Mouse (Mus musculus): ENCODE measurements around the gene Hsh2d. TPM values are rescaled to one million over a fixed set of nuclear protein-coding genes. Genes with fewer than 3 reads are reported as not detected.

The Hsh2d gene
- polyA plus RNA-seq (2015; fragmentation: Nextera tagmentation; extraction: Ambion mirVana), result 0.70 TPM in 1 of 2 replicates, not detected in the other

- H3K27ac ChIP-seq (replicated peaks), result no peak within 1 kb of the TSS
- no peaks in the 10 kb centered on the region for H3K4me1 ChIP-seq
- H3K4me2 ChIP-seq, result no peak within 1 kb of the TSS
- ATAC-seq (ENCODE audit: low FRiP score), result no peak
- no peaks in the 10 kb centered on the region for H3K36me3 ChIP-seq
- 72% methylated on average over 12 of the region's 12 CpGs for WGBS
- H3K9ac ChIP-seq (replicated peaks), result no peak within 1 kb of the TSS
- no peak within 1 kb of the TSS for H3K4me3 ChIP-seq (replicated peaks)
- no peaks in the 10 kb centered on the region for H3K9me3 ChIP-seq (replicated peaks)
- H3K27me3 ChIP-seq (replicated peaks), result no peaks in the 10 kb centered on the region
Observed at GRCm38 (mm10) chr8:72189417-72190214, at the start of gene Hsh2d. TSS of gene Hsh2d (plus strand) at chr8:72189638.

GRCm38 (mm10) chr8:72143256-72143824, 46.1 kb upstream of the Hsh2d start:
- H3K4me3 ChIP-seq (replicated peaks), result no peak overlapping the region
- no peak for ATAC-seq (ENCODE audit: low FRiP score)
- no peaks in the 10 kb centered on the region for H3K27me3 ChIP-seq (replicated peaks)
- H3K9me3 ChIP-seq (replicated peaks), result no peaks in the 10 kb centered on the region
- no peak overlapping the region for H3K4me2 ChIP-seq
- peaks cover 91% of the 10 kb centered on the region for H3K36me3 ChIP-seq
- H3K27ac ChIP-seq (replicated peaks), result no peak overlapping the region
- 93% methylated on average over 13 of the region's 13 CpGs for WGBS
- no peak overlapping the region for H3K9ac ChIP-seq (replicated peaks)
- no peaks in the 10 kb centered on the region for H3K4me1 ChIP-seq

- no peaks in the 10 kb centered on the region for H3K4me1 ChIP-seq
- no peak overlapping the region for H3K9ac ChIP-seq (replicated peaks)
- H3K27ac ChIP-seq (replicated peaks), result no peak overlapping the region
- no peak overlapping the region for H3K4me2 ChIP-seq
- no peaks in the 10 kb centered on the region for H3K9me3 ChIP-seq (replicated peaks)
- 94% methylated on average over 5 of the region's 5 CpGs for WGBS
- peaks cover 88% of the 10 kb centered on the region for H3K36me3 ChIP-seq
- H3K27me3 ChIP-seq (replicated peaks), result no peaks in the 10 kb centered on the region
- H3K4me3 ChIP-seq (replicated peaks), result no peak overlapping the region
- no peak for ATAC-seq (ENCODE audit: low FRiP score)
Observed at GRCm38 (mm10) chr8:72144345-72144975, 45.0 kb upstream of the Hsh2d start.

GRCm38 (mm10) chr8:72145511-72145910, 43.9 kb upstream of the Hsh2d start:
- H3K4me3 ChIP-seq (replicated peaks), result no peak overlapping the region
- no peak overlapping the region for H3K9ac ChIP-seq (replicated peaks)
- no peak overlapping the region for H3K27ac ChIP-seq (replicated peaks)
- no peaks in the 10 kb centered on the region for H3K27me3 ChIP-seq (replicated peaks)
- H3K4me2 ChIP-seq, result no peak overlapping the region
- no peaks in the 10 kb centered on the region for H3K4me1 ChIP-seq
- WGBS, result 87% methylated on average over 3 of the region's 3 CpGs
- no peaks in the 10 kb centered on the region for H3K9me3 ChIP-seq (replicated peaks)
- no peak for ATAC-seq (ENCODE audit: low FRiP score)
- H3K36me3 ChIP-seq, result peaks cover 86% of the 10 kb centered on the region

- no peak for ATAC-seq (ENCODE audit: low FRiP score)
Observed at GRCm38 (mm10) chr8:72146056-72146455, 43.4 kb upstream of the Hsh2d start.

GRCm38 (mm10) chr8:72146556-72146955, 42.9 kb upstream of the Hsh2d start:
- 97% methylated on average over 3 of the region's 3 CpGs for WGBS
- H3K36me3 ChIP-seq, result peaks cover 84% of the 10 kb centered on the region
- H3K4me2 ChIP-seq, result no peak overlapping the region
- H3K4me1 ChIP-seq, result no peaks in the 10 kb centered on the region
- no peaks in the 10 kb centered on the region for H3K27me3 ChIP-seq (replicated peaks)
- H3K9me3 ChIP-seq (replicated peaks), result no peaks in the 10 kb centered on the region
- ATAC-seq (ENCODE audit: low FRiP score), result no peak
- no peak overlapping the region for H3K4me3 ChIP-seq (replicated peaks)
- H3K27ac ChIP-seq (replicated peaks), result no peak overlapping the region
- no peak overlapping the region for H3K9ac ChIP-seq (replicated peaks)

More at GRCm38 (mm10) chr8:72146056-72146455, 43.4 kb upstream of the Hsh2d start:
- H3K4me3 ChIP-seq (replicated peaks), result no peak overlapping the region
- H3K36me3 ChIP-seq, result peaks cover 84% of the 10 kb centered on the region
- no peaks in the 10 kb centered on the region for H3K27me3 ChIP-seq (replicated peaks)
- no peak overlapping the region for H3K9ac ChIP-seq (replicated peaks)
- 94% methylated on average over 1 of the region's 1 CpGs for WGBS
- no peak overlapping the region for H3K4me2 ChIP-seq
- H3K4me1 ChIP-seq, result no peaks in the 10 kb centered on the region
- H3K9me3 ChIP-seq (replicated peaks), result no peaks in the 10 kb centered on the region
- no peak overlapping the region for H3K27ac ChIP-seq (replicated peaks)

GRCm38 (mm10) chr8:72147266-72147665, 42.2 kb upstream of the Hsh2d start:
- no peak overlapping the region for H3K9ac ChIP-seq (replicated peaks)
- no peaks in the 10 kb centered on the region for H3K9me3 ChIP-seq (replicated peaks)
- no peak for ATAC-seq (ENCODE audit: low FRiP score)
- H3K4me2 ChIP-seq, result no peak overlapping the region
- no peaks in the 10 kb centered on the region for H3K27me3 ChIP-seq (replicated peaks)
- WGBS, result 91% methylated on average over 2 of the region's 2 CpGs
- H3K4me3 ChIP-seq (replicated peaks), result no peak overlapping the region
- H3K4me1 ChIP-seq, result no peaks in the 10 kb centered on the region
- peaks cover 84% of the 10 kb centered on the region for H3K36me3 ChIP-seq
- no peak overlapping the region for H3K27ac ChIP-seq (replicated peaks)

GRCm38 (mm10) chr8:72149056-72149455, 40.4 kb upstream of the Hsh2d start:
- H3K27ac ChIP-seq (replicated peaks), result no peak overlapping the region
- no peak overlapping the region for H3K9ac ChIP-seq (replicated peaks)
- no peaks in the 10 kb centered on the region for H3K27me3 ChIP-seq (replicated peaks)
- no peaks in the 10 kb centered on the region for H3K9me3 ChIP-seq (replicated peaks)
- no peak overlapping the region for H3K4me3 ChIP-seq (replicated peaks)
- ATAC-seq (ENCODE audit: low FRiP score), result no peak
- 87% methylated on average over 1 of the region's 1 CpGs for WGBS
- H3K4me2 ChIP-seq, result no peak overlapping the region
- H3K36me3 ChIP-seq, result peaks cover 77% of the 10 kb centered on the region
- no peaks in the 10 kb centered on the region for H3K4me1 ChIP-seq

- no peak for ATAC-seq (ENCODE audit: low FRiP score)
- H3K36me3 ChIP-seq, result peaks cover 57% of the 10 kb centered on the region
- H3K9me3 ChIP-seq (replicated peaks), result no peaks in the 10 kb centered on the region
- H3K27ac ChIP-seq (replicated peaks), result no peak overlapping the region
- no peak overlapping the region for H3K4me3 ChIP-seq (replicated peaks)
- 86% methylated on average over 3 of the region's 3 CpGs for WGBS
- no peak overlapping the region for H3K4me2 ChIP-seq
- no peaks in the 10 kb centered on the region for H3K4me1 ChIP-seq
- H3K9ac ChIP-seq (replicated peaks), result no peak overlapping the region
- H3K27me3 ChIP-seq (replicated peaks), result no peaks in the 10 kb centered on the region
Observed at GRCm38 (mm10) chr8:72151418-72152078, 37.9 kb upstream of the Hsh2d start.

- Histone ChIP-seq H3K4me1 (0 out of 2 replicates have a peak, but pooled peaks cover under 1% of the 10 kb centered on the region), H3K4me3 (replicated peaks) (no peak overlapping the region), H3K9ac (replicated peaks) (no peak overlapping the region), H3K27me3 (replicated peaks) (no peaks in the 10 kb centered on the region), H3K27ac (replicated peaks) (no peak overlapping the region), H3K4me2 (no peak overlapping the region), H3K9me3 (replicated peaks) (no peaks in the 10 kb centered on the region), H3K36me3 (peaks cover 40% of the 10 kb centered on the region)
- ATAC-seq (ENCODE audit: low FRiP score), result no peak
Observed at GRCm38 (mm10) chr8:72153382-72153781, 36.1 kb upstream of the Hsh2d start.

- Histone ChIP-seq H3K36me3 (peaks cover 6% of the 10 kb centered on the region), H3K27ac (replicated peaks) (no peak overlapping the region), H3K4me1 (peaks cover 32% of the 10 kb centered on the region), H3K9me3 (replicated peaks) (no peaks in the 10 kb centered on the region), H3K9ac (replicated peaks) (no peak overlapping the region), H3K27me3 (replicated peaks) (no peaks in the 10 kb centered on the region), H3K4me3 (replicated peaks) (no peak overlapping the region), H3K4me2 (no peak overlapping the region)
- ATAC-seq (ENCODE audit: low FRiP score), result no peak
- WGBS, result 82% methylated on average over 2 of the region's 2 CpGs
Observed at GRCm38 (mm10) chr8:72158096-72158495, 31.3 kb upstream of the Hsh2d start.

Measured in neural tube, embryonic 15.5 days (tissue).